Mouse (Mus musculus) midbrain, embryonic 10.5 days (tissue): ENCODE data around the gene Prr27. TPM values are rescaled to one million over a fixed set of nuclear protein-coding genes. Genes with fewer than 3 reads are reported as not detected.

Experiments used
- DNase-seq: peaks from one replicate; pipeline ENCODE4 v3.0.0-alpha.2; 2017; ENCODE audit warnings: low spot score
- H3K27ac ChIP-seq: fragments of 300-500 bp; sonication (generic); replicated peaks from 2 replicates; pipeline ENCODE4 v1.5.1; 2016; ENCODE audit warnings: mild to moderate bottlenecking
- H3K27me3 ChIP-seq: fragments of 300-500 bp; sonication (generic); 2 replicates; pipeline ENCODE4 v1.6.1; 2016; ENCODE audit warnings: low read depth, mild to moderate bottlenecking; ENCODE audit not compliant: poor library complexity, severe bottlenecking
- H3K36me3 ChIP-seq: fragments of 300-500 bp; sonication (generic); 2 replicates; pipeline ENCODE4 v1.6.1; 2016; ENCODE audit warnings: mild to moderate bottlenecking, moderate library complexity
- H3K4me1 ChIP-seq: fragments of 300-500 bp; sonication (generic); 2 replicates; pipeline ENCODE4 v1.6.1; 2016
- H3K4me3 ChIP-seq: fragments of 300-500 bp; sonication (generic); 2 replicates; pipeline ENCODE4 v1.5.1; 2016; ENCODE audit warnings: mild to moderate bottlenecking, moderate library complexity
- H3K9me3 ChIP-seq: fragments of 300-500 bp; sonication (generic); replicated peaks from 2 replicates; pipeline ENCODE4 v1.6.1; 2016; ENCODE audit warnings: mild to moderate bottlenecking
- WGBS: fragments of 180-500 bp; shearing (Covaris S2); methylation state at CpG from one replicate; pipeline ENCODE4 v1.1.7; 2016; 5-methylcytosine and 5-hydroxymethylcytosine counted together
- polyA plus RNA-seq: library from polyadenylated mRNA; unstranded; fragments of >200 nt; fragmentation: Nextera tagmentation; extraction: Ambion mirVana; gene quantifications from 2 replicates; pipeline ENCODE4 v1.2.1, GENCODE M21; 2016

Gene Prr27
- not detected in 2 replicates for polyA plus RNA-seq

GRCm38 (mm10) chr5:87825386-87825785, at the start of gene Prr27:
Gene Prr27, plus strand, starts transcription at chr5:87825686.
- DNase-seq, result no peak
- 76% methylated on average over 1 of the region's 1 CpGs for WGBS
- Histone ChIP-seq H3K27ac (no peak within 1 kb of the TSS), H3K4me1 (no peaks in the 10 kb centered on the region), H3K4me3 (no peak within 1 kb of the TSS), H3K9me3 (no peaks in the 10 kb centered on the region), H3K27me3 (no peaks in the 10 kb centered on the region), H3K36me3 (no peaks in the 10 kb centered on the region)

GRCm38 (mm10) chr5:87782731-87783130, 42.8 kb upstream of the Prr27 start:
- H3K27ac ChIP-seq, result no peak overlapping the region
- no peaks in the 10 kb centered on the region for H3K4me1 ChIP-seq
- H3K36me3 ChIP-seq, result no peaks in the 10 kb centered on the region
- no peaks in the 10 kb centered on the region for H3K27me3 ChIP-seq
- no peak overlapping the region for H3K4me3 ChIP-seq
- no peak for DNase-seq
- WGBS, result 66% methylated on average over 4 of the region's 4 CpGs
- H3K9me3 ChIP-seq, result no peaks in the 10 kb centered on the region

- no peaks in the 10 kb centered on the region for H3K4me1 ChIP-seq
- H3K27ac ChIP-seq, result no peak within 1 kb of the TSS
- H3K4me3 ChIP-seq, result no peak within 1 kb of the TSS
- WGBS, result 81% methylated on average over 2 of the region's 2 CpGs
- no peaks in the 10 kb centered on the region for H3K27me3 ChIP-seq
- no peak for DNase-seq
- no peaks in the 10 kb centered on the region for H3K9me3 ChIP-seq
- no peaks in the 10 kb centered on the region for H3K36me3 ChIP-seq
Measured at GRCm38 (mm10) chr5:87807782-87808181, 17.7 kb upstream of the Prr27 start, which contains the start of gene Csn1s2b. Gene Csn1s2b, plus strand, starts transcription at chr5:87808082.

- Histone ChIP-seq H3K36me3 (no peaks in the 10 kb centered on the region), H3K27me3 (no peaks in the 10 kb centered on the region), H3K4me1 (no peaks in the 10 kb centered on the region), H3K9me3 (no peaks in the 10 kb centered on the region), H3K4me3 (no peak overlapping the region), H3K27ac (no peak overlapping the region)
- DNase-seq, result no peak
- WGBS, result 75% methylated on average over 2 of the region's 2 CpGs
Measured at GRCm38 (mm10) chr5:87809253-87809652, 16.2 kb upstream of the Prr27 start.

- H3K27ac ChIP-seq, result no peak overlapping the region
- H3K9me3 ChIP-seq, result no peaks in the 10 kb centered on the region
- DNase-seq, result no peak
- H3K4me3 ChIP-seq, result no peak overlapping the region
- no peaks in the 10 kb centered on the region for H3K36me3 ChIP-seq
- H3K4me1 ChIP-seq, result no peaks in the 10 kb centered on the region
- no peaks in the 10 kb centered on the region for H3K27me3 ChIP-seq
- WGBS, result 92% methylated on average over 3 of the region's 3 CpGs
Measured at GRCm38 (mm10) chr5:87855136-87855716, 29.7 kb downstream of the Prr27 start.

- 81% methylated on average over 2 of the region's 2 CpGs for WGBS
- no peak for DNase-seq
Measured at GRCm38 (mm10) chr5:87870084-87870483, 44.6 kb downstream of the Prr27 start.

GRCm38 (mm10) chr5:87871423-87871822, 45.9 kb downstream of the Prr27 start:
- DNase-seq, result no peak
- H3K4me3 ChIP-seq, result no peak overlapping the region
- no peaks in the 10 kb centered on the region for H3K9me3 ChIP-seq
- no peaks in the 10 kb centered on the region for H3K36me3 ChIP-seq
- WGBS, result 29% methylated on average over 4 of the region's 4 CpGs
- H3K27ac ChIP-seq, result no peak overlapping the region
- H3K27me3 ChIP-seq, result no peaks in the 10 kb centered on the region
- no peaks in the 10 kb centered on the region for H3K4me1 ChIP-seq

More at GRCm38 (mm10) chr5:87870084-87870483, 44.6 kb downstream of the Prr27 start:
- no peaks in the 10 kb centered on the region for H3K4me1 ChIP-seq
- H3K27ac ChIP-seq, result no peak overlapping the region
- H3K27me3 ChIP-seq, result no peaks in the 10 kb centered on the region
- H3K4me3 ChIP-seq, result no peak overlapping the region
- no peaks in the 10 kb centered on the region for H3K36me3 ChIP-seq
- no peaks in the 10 kb centered on the region for H3K9me3 ChIP-seq

- 76% methylated on average over 1 of the region's 1 CpGs for WGBS
- Histone ChIP-seq H3K4me3 (no peak within 1 kb of the TSS), H3K27ac (no peak within 1 kb of the TSS), H3K9me3 (no peaks in the 10 kb centered on the region), H3K27me3 (no peaks in the 10 kb centered on the region), H3K36me3 (no peaks in the 10 kb centered on the region), H3K4me1 (no peaks in the 10 kb centered on the region)
- DNase-seq, result no peak
Measured at GRCm38 (mm10) chr5:87884729-87885128, 59.2 kb downstream of the Prr27 start, which contains the start of gene Odam. Gene Odam, plus strand, starts transcription at chr5:87885029.

Other genes starting within 250 kb of the Prr27 start
- gene Sult1e1, start 234.1 kb upstream of the Prr27 start, polyA plus RNA-seq, result 0.12 TPM in 1 of 2 replicates, not detected in the other
- not detected in 2 replicates for gene Csn1s1, start 159.5 kb upstream of the Prr27 start, polyA plus RNA-seq
- not detected in 2 replicates for gene Csn2, start 126.1 kb upstream of the Prr27 start, polyA plus RNA-seq
- not detected in 2 replicates for gene Csn1s2a, start 51.1 kb upstream of the Prr27 start, polyA plus RNA-seq
- not detected in 2 replicates for gene Csn1s2b, start 17.6 kb upstream of the Prr27 start, polyA plus RNA-seq
- not detected in 2 replicates for gene Odam, start 59.3 kb downstream of the Prr27 start, polyA plus RNA-seq
- gene Csn3, start 99.9 kb downstream of the Prr27 start, polyA plus RNA-seq, result 0.41 and 1.0 TPM in 2 replicates
- not detected in 2 replicates for gene 2310003L06Rik, start 143.8 kb downstream of the Prr27 start, polyA plus RNA-seq
- not detected in 2 replicates for gene Gm28434, start 143.8 kb downstream of the Prr27 start, polyA plus RNA-seq
- not detected in 2 replicates for gene Cabs1, start 153.8 kb downstream of the Prr27 start, polyA plus RNA-seq
- gene Smr3a, start 176.9 kb downstream of the Prr27 start, polyA plus RNA-seq, result not detected in 2 replicates